Mouse (Mus musculus) forebrain, embryonic 14.5 days (tissue): ENCODE results near the gene Zfp273. TPM values are rescaled to one million over a fixed set of nuclear protein-coding genes. Genes with fewer than 3 reads are reported as not detected.
"Not testable (repeated sequence)": the region's sequence is repeated elsewhere in the genome, so short reads cannot be mapped to it uniquely, and the experiment has no call there.

Experiments
- ATAC-seq: fragments of 200-750 bp; cut with Nextera tagmentation; 2 replicates; pipeline ENCODE4 v1.8.0; 2017; ENCODE audit warnings: mild to moderate bottlenecking, moderate library complexity
- DNase-seq: peaks from one replicate; pipeline ENCODE4 v3.0.0-alpha.2; 2015; ENCODE audit warnings: low spot score
- H3K27ac ChIP-seq: fragments of 300-500 bp; sonication (generic); 2 replicates; pipeline ENCODE4 v1.5.1; 2014; ENCODE audit warnings: low read depth, mild to moderate bottlenecking, control low read depth, low read length, moderate library complexity
- H3K27me3 ChIP-seq: fragments of 300-500 bp; sonication (generic); replicated peaks from 2 replicates; pipeline ENCODE4 v1.6.1; 2014; ENCODE audit warnings: low read length, control low read depth, mixed read lengths; ENCODE audit not compliant: control insufficient read depth, insufficient read depth
- H3K36me3 ChIP-seq: fragments of 300-500 bp; sonication (generic); 2 replicates; pipeline ENCODE4 v1.6.1; 2014; ENCODE audit warnings: low read length, control low read depth; ENCODE audit not compliant: control insufficient read depth, insufficient read depth
- H3K4me1 ChIP-seq: fragments of 300-500 bp; sonication (generic); 2 replicates; pipeline ENCODE4 v1.6.1; 2014; ENCODE audit warnings: antibody characterized with exemption, low read length, control low read depth; ENCODE audit not compliant: control insufficient read depth, insufficient read depth
- H3K4me2 ChIP-seq: fragments of 300-500 bp; sonication (generic); 2 replicates; pipeline ENCODE4 v1.6.1; 2014; ENCODE audit warnings: mild to moderate bottlenecking, control low read depth, low read length
- H3K4me3 ChIP-seq: fragments of 300-500 bp; sonication (generic); 2 replicates; pipeline ENCODE4 v1.5.1; 2014; ENCODE audit warnings: low read depth, low read length, control low read depth
- H3K9ac ChIP-seq: fragments of 300-500 bp; sonication (generic); 2 replicates; pipeline ENCODE4 v1.6.1; 2014; ENCODE audit warnings: mild to moderate bottlenecking, low read length, control low read depth, moderate library complexity
- H3K9me3 ChIP-seq: fragments of 300-500 bp; sonication (generic); replicated peaks from 2 replicates; pipeline ENCODE4 v1.6.1; 2016; ENCODE audit warnings: low read length, control low read depth, mixed read lengths; ENCODE audit not compliant: control insufficient read depth
- whole genome bisulfite sequencing: fragments of 180-500 bp; shearing (Covaris S2); extraction: QIAGEN DNeasy Blood & Tissue Kit; methylation state at CpG from one replicate; pipeline ENCODE4 v1.1.7; 2014; 5-methylcytosine and 5-hydroxymethylcytosine counted together
- polyA plus RNA-seq: library from polyadenylated mRNA; unstranded; fragments of >200 nt; fragmentation: Nextera tagmentation; extraction: Ambion mirVana; gene quantifications from 2 replicates; pipeline ENCODE4 v1.2.1, GENCODE M21; 2014

The Zfp273 gene
- polyA plus RNA-seq, result 13.9 and 14.0 TPM in 2 replicates

- no peaks in the 10 kb centered on the region for H3K36me3 ChIP-seq
- H3K27me3 ChIP-seq, result no peaks in the 10 kb centered on the region
- H3K4me2 ChIP-seq, result peak within 1 kb of the TSS; percentile 64
- 6% methylated on average over 31 of the region's 31 CpGs for WGBS
- ATAC-seq (peak; percentile 98), DNase-seq (peak; percentile 94)
- no peaks in the 10 kb centered on the region for H3K4me1 ChIP-seq
- H3K4me3 ChIP-seq, result peak within 1 kb of the TSS; percentile 76
- H3K9ac ChIP-seq, result peak within 1 kb of the TSS; percentile 69
- H3K27ac ChIP-seq, result peak within 1 kb of the TSS; percentile 72
- peaks cover 5% of the 10 kb centered on the region; the same call in 1 of the 2 replicates for H3K9me3 ChIP-seq
Measured at GRCm38 (mm10) chr13:67813710-67814660, at the start of gene Zfp273. Gene Zfp273 (plus strand): TSS chr13:67813740.

- H3K9ac ChIP-seq, result peak within 1 kb of the TSS; percentile 72
- H3K27ac ChIP-seq, result no peak within 1 kb of the TSS
- 8% methylated on average over 26 of the region's 26 CpGs for WGBS
- H3K27me3 ChIP-seq, result no peaks in the 10 kb centered on the region
- no peaks in the 10 kb centered on the region for H3K9me3 ChIP-seq
- no peaks in the 10 kb centered on the region for H3K36me3 ChIP-seq
- ATAC-seq (peak; percentile 98), DNase-seq (peak; percentile 95)
- H3K4me3 ChIP-seq, result peak within 1 kb of the TSS; percentile 49
- peak within 1 kb of the TSS; percentile 74 for H3K4me2 ChIP-seq
- no peaks in the 10 kb centered on the region for H3K4me1 ChIP-seq
Measured at GRCm38 (mm10) chr13:67779265-67780221, 34.0 kb upstream of the Zfp273 start, which contains the start of gene Zfp493. Gene Zfp493 (plus strand): TSS chr13:67779693.

- H3K9me3 ChIP-seq, result no peaks in the 10 kb centered on the region
- H3K4me2 ChIP-seq, result no peak overlapping the region
- DNase-seq (no peak), ATAC-seq (no peak)
- no peaks in the 10 kb centered on the region for H3K27me3 ChIP-seq
- H3K4me3 ChIP-seq, result no peak overlapping the region
- H3K27ac ChIP-seq, result no peak overlapping the region
- H3K36me3 ChIP-seq, result no peaks in the 10 kb centered on the region
- no peak overlapping the region for H3K9ac ChIP-seq
- 91% methylated on average over 10 of the region's 10 CpGs for WGBS
- no peaks in the 10 kb centered on the region for H3K4me1 ChIP-seq
Measured at GRCm38 (mm10) chr13:67791921-67792455, 21.6 kb upstream of the Zfp273 start.

GRCm38 (mm10) chr13:67798618-67799017 is 14.9 kb upstream of the Zfp273 start:
- no peak overlapping the region for H3K9ac ChIP-seq
- no peaks in the 10 kb centered on the region for H3K27me3 ChIP-seq
- DNase-seq (no peak), ATAC-seq (no peak)
- 31% methylated on average over 3 of the region's 3 CpGs for WGBS
- H3K4me1 ChIP-seq, result no peaks in the 10 kb centered on the region
- H3K27ac ChIP-seq, result no peak overlapping the region
- no peak overlapping the region for H3K4me2 ChIP-seq
- H3K9me3 ChIP-seq, result no peaks in the 10 kb centered on the region
- no peak overlapping the region for H3K4me3 ChIP-seq
- H3K36me3 ChIP-seq, result no peaks in the 10 kb centered on the region

GRCm38 (mm10) chr13:67799151-67799550 is 14.4 kb upstream of the Zfp273 start:
- not testable (repeated sequence) for H3K4me2 ChIP-seq, DNase-seq, H3K4me3 ChIP-seq, H3K27ac ChIP-seq, H3K9me3 ChIP-seq, H3K36me3 ChIP-seq, ATAC-seq, H3K4me1 ChIP-seq, H3K27me3 ChIP-seq, H3K9ac ChIP-seq
- WGBS, result 64% methylated on average over 3 of the region's 3 CpGs

GRCm38 (mm10) chr13:67811651-67812210 is 1.8 kb upstream of the Zfp273 start:
- Histone ChIP-seq H3K27me3 (no peaks in the 10 kb centered on the region), H3K36me3 (no peaks in the 10 kb centered on the region), H3K27ac (no peak overlapping the region), H3K4me1 (no peaks in the 10 kb centered on the region), H3K4me2 (no peak overlapping the region), H3K9me3 (0 out of 2 replicates have a peak, but pooled peaks cover 3% of the 10 kb centered on the region), H3K4me3 (no peak overlapping the region), H3K9ac (no peak overlapping the region)
- ATAC-seq (no peak), DNase-seq (no peak)
- WGBS, result 59% methylated on average over 1 of the region's 1 CpGs

- DNase-seq, result no peak
- peak overlapping the region; percentile 69; the same call in 1 of the 2 replicates for H3K9ac ChIP-seq
- H3K9me3 ChIP-seq, result 0 out of 2 replicates have a peak, but pooled peaks cover 5% of the 10 kb centered on the region
- peak overlapping the region; percentile 64 for H3K4me2 ChIP-seq
- no peaks in the 10 kb centered on the region for H3K36me3 ChIP-seq
- WGBS, result 80% methylated on average over 8 of the region's 8 CpGs
- H3K27ac ChIP-seq, result no peak overlapping the region
- peak overlapping the region; percentile 76 for H3K4me3 ChIP-seq
- H3K27me3 ChIP-seq, result no peaks in the 10 kb centered on the region
- H3K4me1 ChIP-seq, result no peaks in the 10 kb centered on the region
- ATAC-seq, result no peak; the same call in 1 of the 2 replicates
Measured at GRCm38 (mm10) chr13:67812961-67813709, 405 bp upstream of the Zfp273 start.
